Mouse (Mus musculus) kidney, postnatal 14 days (tissue): Measurements from ENCODE around the gene Pum1.
"Not testable (repeated sequence)": the region's sequence is repeated elsewhere in the genome, so short reads cannot be mapped to it uniquely, and the experiment has no call there.

Experiments used
- DNase-seq: peaks from one replicate; pipeline ENCODE4 v3.0.0; 2022; ENCODE audit warnings: mixed read lengths

Pum1 gene

DNA sequence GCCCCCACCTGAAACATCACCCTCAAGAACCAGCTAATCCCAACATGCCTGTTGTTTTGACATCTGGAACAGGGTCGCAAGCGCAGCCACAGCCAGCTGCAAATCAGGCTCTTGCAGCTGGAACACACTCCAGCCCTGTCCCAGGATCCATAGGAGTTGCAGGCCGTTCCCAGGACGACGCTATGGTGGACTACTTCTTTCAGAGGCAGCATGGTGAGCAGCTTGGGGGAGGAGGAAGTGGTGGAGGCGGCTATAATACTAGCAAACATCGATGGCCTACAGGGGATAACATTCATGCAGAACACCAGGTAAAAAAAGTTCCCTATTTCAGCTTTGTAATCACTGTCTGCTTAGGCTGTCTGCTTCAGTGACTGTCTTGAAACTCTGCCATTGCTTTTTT, 5.9 kb downstream of the Pum1 start:
- DNase-seq = no peak

DNA sequence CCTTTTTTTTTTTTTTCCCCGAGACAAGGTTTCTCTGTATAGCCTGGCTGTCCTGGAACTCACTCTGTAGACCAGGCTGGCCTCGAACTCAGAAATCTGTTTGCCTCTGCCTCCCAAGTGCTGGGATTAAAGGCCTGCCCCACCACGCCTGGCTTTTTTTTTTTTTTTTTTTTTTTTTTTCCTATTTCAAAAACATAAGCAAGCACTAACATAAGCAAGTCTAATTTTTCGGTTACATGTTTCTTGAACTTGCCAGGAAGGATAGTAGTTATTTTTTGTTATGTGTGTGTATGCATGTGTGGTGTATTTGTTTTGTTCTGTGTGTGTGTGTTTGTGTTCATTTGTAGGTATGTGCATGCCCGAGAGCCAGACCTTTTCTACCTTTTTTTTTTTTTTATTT, 6.9 kb downstream of the Pum1 start:
- not testable (repeated sequence) for DNase-seq

DNA sequence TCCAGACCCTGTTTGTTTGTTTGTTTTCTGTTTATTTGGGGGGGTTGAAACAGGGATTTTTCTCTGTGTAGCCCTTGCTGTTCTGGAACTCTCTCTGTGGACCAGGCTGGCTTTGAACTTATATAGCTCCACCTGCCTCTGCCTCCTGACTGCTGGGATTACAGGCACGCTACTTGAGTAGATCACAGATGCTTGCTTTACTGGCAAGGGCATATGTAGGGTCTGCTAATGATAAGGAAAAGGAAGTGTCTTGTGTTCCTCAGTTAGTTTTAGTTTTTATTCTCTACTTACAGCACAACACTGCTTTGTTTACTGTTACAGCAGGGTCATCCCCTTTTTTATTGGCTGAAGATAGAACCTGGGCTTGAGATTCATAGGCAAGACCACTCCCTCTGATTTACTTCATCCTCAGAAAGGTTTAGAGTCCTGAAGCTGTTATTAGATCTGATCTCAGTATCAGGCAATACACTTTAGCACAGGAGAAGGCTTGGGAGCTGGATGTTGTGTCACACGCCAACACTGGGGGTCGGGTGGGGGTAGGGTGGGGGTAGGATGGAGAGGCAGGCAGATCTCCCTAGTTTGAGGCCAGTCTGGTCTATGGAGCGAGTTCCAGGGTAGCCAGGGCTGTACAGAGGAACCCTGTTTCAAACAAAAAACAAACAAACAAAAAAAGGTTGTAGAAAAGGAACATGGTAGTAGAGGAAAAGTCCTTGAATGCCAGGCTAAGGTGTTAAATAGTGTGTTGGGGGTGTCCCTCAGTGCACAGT, 8.1 kb downstream of the Pum1 start:
- DNase-seq = no peak

DNA sequence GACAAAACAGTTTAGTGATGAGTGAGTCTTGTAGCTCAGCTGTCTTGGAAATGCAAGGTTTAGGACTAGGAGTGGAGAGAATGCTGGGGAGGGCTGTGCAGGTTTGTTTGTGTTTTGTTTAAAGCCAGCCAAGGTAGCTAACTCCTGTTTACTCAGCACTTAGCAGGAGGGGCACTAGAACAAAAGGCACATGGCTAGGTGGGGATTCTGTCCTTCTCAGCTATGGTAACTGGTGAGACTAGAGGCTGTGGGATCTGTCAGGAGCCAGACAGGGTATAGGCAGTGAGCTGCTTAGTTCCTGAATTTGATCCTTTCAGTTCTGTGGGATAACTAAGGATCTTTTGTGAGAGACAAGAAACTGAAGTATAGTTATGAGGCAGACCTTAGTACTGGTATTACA, 9.0 kb downstream of the Pum1 start:
- no peak for DNase-seq

DNA sequence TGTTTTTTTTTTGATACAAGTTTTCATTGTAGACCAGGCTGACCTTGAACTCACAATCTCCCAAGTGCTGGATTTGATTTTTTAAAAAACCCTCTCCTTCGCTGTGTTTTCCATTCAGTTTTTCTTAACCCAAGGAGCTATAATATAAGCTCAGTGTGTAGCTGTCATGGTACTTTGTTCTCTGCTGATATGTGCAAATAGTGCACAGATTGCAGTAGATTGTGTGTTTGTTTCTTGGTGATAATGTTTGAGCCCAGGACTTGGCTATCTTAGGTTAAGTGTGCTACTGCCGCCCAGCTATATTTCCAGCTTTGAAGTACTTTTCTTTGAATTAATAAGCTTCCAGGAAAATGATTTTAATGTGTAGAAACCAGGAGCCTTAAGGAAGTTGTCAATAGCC, 13.6 kb downstream of the Pum1 start:
- no peak for DNase-seq

DNA sequence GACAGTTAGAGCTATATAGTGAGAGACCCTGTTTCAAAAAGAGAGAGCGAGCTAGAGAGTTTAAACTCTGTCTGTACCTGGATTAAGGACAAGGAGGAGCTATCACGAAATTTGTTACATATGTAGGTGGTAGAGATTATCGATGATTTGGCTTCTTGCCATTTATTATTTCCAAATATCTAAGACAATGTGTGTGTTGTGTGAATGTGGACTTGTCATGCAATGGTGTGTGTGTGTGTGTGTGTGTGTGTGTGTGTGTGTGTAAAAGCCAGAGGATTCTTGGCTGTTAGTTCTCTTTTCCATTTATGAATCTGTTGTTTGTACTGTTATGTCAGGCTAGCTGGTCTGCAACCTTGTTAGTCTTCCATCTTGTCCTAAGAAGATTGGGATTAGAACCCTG, 15.0 kb downstream of the Pum1 start:
- DNase-seq = no peak

DNA sequence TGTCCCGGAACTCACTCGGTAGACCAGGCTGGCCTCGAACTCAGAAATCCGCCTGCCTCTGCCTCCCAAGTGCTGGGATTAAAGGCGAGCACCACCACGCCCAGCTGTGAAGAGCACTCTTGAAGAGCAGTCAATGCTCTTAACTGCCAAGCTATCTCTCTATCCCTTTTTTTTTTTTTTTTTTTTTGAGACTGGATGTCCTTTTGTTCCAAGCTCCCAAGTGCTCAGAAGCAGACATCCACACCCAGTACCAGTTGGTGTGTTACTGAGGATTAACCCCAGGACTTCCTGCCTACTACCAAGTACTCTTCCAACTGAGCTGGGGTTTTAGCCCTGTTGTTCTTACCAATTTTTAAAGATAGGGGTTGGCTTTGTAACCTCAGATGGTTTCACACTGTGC, 17.6 kb downstream of the Pum1 start:
- no peak for DNase-seq

DNA sequence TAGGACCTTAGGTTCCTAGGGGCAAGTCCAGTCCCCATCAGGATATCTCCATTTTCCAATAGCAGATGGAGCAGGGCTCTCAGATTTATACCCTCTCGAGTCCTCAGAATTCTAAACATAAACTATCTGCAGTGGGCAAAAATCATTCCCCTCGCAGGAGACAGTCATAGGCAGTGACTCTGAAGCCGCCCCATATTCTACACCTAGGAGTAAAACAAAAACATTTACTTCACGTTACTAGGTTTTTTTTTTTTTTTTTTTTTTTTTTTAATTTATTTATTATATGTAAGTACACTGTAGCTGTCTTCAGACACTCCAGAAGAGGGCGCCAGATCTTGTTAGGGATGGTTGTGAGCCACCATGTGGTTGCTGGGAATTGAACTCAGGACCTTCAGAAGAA, 19.9 kb downstream of the Pum1 start:
- not testable (repeated sequence) for DNase-seq

DNA sequence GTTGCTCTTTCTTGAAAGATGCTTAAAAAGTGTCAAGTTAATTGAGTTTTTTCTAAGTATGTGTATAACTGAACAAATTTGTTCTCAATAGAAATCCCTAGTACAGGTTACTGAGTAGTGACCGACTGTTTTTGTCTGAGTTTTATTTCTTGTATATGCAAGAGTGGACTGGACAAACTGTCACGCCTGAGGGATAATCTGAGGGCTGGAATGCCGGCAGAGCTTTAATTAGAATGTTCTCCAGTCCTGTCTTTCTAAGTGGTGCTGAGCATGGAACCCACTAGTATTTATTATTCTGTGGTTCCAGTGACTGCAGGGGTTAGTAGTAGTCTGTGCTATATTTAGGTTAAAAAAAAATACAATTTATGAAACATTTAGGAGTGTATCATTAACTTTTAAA, 30.8 kb downstream of the Pum1 start:
- DNase-seq = peak; percentile 39

DNA sequence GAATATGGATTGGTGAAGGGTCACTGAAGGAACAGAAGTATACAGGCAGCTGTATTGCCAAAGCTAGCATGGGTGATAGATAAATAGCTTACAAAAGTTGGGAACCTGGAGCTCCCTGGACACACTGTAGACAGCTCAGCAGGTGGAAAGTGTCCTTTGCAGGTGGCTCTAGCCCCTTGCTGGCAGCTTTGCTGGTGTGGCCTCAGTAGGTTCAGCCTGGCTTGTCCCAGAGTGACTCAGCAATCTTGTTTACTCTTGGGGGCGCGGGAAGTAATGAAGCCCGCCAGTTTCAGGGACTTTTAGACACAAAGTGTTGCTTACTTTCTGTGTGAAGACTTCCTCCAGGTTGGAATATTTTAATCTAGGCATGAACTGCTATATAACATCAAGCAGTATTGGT, 31.9 kb downstream of the Pum1 start:
- no peak for DNase-seq

DNA sequence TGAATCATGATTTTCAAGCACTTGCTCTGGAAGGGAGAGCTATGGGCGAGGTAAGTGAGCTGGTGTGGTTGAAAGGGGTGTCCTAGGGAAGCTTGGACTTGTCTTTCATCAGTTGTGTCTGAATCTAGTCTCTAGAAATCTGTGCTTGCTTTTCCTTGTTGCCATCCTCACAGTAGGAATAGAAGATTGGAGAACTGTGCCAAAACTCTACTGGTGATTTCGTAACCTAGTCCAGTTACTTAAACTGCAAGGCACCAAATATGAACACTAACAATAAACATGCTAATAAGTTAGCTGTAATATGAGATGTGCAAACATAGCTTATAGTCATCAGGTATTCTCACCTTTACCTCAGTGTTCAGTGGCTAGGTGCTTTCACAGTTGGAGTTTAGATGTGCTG, 37.9 kb downstream of the Pum1 start:
- DNase-seq = no peak

DNA sequence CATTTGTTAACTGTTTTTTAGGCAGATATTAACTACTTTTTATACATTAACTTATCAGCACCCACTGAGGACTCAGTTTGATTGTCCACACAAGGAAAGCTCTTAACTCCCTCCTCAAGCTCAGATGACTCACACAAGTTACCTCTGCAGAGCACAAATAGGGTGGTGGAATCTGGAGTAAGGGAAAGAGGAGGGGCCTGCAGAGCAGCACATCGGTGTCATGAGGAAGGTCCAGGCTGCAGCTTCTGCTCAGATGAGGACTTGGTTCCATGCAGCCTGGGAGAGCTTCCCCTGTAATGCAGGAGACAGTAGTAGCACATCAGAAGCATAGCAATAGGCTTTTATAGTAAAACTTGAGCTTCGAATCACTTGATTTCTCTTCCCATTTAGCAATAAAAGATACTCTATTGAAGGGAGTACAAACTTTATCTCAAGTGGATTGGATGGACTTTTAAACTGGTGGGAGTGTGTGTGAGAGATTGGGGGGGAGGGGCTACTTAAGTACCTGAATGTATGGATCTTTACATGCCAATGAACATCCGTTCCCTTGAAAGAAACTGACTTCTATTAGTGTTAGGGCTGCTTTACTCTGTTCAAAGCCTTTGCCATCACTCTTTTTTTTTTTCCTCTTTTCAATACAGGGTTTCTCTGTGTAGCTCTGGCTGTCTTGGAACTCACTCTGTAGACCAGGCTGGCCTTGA, 39.9 kb downstream of the Pum1 start:
- DNase-seq = peak; percentile 36

DNA sequence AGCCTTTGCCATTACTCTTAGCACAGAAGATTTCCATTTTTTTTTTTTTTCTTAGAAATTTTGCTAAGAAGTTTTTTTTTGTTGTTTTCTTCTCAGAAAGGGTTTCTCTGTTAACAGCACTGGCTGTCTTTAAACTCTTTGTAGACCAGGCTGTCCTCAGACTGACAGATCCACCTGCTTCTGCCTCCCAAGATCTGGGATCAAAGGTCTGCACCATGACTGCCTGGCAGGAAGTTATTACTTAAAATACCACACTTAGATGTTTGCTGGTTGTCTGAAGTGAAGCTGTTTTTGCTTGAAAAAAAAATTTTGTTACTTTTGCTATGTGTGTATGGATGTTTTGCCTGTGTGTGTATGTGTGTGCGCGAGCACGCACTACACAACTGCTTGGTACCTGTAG, 40.5 kb downstream of the Pum1 start:
- DNase-seq = no peak

DNA sequence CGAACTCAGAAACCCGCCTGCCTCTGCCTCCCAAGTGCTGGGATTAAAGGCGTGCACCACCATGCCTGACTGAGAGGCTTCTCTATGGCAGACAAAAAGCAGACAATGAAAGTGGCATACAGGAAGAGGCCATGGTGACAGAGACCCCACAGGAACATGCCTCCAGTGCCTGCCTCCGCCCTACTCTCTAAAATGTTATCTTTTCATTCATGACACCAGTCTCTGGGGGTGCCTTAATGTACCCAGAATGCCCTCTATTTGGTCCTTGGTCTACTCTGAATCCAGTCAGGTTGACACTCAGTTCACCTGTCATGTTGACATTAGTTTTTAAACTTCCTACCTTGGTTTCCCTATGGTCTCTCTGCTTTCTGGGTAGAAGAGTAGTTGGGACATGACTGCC, 41.5 kb downstream of the Pum1 start:
- DNase-seq = no peak

DNA sequence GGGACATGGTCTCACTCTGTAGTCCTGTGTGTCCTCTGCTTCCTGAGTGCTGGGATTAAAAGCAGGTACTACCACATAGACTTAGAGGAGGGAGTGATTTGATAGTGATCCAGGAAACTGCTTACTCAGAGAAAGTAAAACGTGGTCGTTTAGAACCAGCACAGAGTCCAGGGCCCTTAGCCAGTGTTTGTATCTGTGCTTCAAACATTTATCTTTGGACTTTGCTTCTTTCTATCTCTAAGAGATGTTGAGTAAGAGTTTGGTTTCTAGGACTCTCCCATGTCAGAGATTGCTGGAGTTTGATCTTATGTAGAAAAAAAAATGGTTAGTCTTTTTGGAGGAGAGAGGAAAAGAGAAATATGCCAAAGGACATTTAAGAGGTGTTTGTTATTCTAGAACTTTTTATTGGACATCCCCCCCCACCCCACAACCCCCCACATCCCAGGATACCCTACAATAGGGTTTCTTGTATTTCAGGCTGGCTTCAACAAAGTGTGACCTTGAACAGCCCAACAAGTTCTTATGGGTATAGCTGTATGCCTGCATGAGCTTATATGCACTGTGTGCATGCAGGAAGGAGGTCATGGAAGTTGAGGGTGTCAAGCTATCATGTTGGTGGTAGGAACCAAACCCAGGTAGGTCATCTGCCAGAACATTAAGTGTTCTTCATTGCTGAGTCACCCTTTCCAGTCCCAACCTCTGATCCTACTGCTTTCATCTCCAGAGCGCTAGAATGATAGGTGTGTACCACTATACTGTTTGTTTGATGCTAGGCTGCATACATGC, 43.3 kb downstream of the Pum1 start:
- peak; percentile 27 for DNase-seq

DNA sequence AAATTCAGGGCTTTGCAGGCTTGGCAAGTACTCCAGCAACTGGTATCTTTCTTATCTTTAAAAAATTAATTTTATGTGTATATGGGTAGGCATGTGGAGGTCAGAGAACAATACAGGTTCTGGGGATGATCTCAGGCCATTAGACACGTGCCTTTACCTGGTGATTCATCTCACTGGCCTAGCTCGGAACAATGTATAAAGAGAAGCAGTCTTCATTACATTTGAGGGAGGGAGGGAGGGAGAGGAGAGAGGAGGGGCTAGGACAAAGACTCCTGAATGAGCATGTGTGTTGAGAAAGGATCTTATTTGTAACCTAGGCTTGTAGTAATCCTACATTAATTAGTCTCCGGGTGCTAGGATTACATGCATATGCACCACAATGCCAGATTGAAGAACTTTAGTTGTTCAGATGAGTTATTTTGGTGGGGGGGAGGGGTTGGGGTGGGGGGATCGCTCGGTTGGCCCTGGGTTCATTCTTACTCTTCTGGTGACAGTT, 48.3 kb downstream of the Pum1 start:
- DNase-seq = no peak

DNA sequence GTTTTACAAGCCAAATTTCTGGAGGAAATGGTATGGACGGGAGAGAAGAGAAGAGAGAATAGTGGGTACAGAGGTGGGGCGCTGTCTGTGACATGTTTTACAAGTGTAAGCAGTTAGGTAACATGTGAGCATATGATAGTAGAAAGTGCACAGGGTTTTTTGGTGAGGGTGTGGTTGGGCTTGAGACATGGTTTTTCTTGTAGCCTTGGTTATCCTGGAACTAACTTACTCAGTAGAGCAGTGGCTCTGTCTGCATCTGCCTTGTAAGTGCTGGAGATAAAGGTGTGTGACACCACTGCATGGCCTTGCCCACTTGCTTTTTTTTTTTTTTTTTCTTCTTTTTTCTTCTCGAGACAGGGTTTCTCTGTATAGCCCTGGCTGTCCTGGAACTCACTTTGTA, 49.2 kb downstream of the Pum1 start:
- no peak for DNase-seq

DNA sequence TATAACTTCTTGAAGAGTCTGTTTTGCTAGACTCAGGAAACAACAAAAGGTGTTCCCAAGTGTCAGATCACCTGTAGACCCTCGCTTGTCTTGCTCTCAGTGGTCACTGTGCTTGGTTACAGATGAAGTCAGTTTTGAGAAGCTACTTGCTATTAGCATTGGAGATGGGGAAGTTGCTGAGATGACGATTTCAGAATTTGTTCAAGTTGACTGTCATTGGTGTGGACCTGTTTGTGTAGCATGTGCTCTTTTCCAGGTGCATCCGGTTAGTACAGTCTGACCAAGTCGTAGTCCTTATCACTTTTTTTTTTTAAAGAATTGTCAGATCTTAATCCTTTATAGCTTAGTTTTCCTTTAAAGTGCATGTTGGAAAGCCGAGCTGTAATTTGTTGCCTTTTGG, 50.3 kb downstream of the Pum1 start:
- DNase-seq = no peak

DNA sequence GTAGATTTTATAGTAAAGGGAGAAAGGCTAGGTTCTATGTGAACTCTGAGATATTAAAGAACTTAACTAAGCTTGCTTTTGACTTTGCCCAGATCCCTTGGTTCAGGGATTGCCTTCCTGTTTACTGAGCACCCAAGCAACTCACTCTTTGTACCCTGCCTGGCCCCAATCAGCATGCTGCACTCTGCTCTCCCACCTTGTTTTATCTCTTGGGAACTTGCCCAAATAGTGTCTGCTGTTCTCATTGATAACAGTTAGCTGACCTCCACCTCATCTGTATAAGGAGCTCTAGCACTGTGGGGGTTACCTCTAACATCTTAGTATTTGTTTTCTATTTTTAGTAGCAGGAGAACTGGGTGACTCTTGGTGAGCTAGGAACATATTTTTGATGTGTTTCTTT, 52.0 kb downstream of the Pum1 start:
- peak; percentile 48 for DNase-seq

DNA sequence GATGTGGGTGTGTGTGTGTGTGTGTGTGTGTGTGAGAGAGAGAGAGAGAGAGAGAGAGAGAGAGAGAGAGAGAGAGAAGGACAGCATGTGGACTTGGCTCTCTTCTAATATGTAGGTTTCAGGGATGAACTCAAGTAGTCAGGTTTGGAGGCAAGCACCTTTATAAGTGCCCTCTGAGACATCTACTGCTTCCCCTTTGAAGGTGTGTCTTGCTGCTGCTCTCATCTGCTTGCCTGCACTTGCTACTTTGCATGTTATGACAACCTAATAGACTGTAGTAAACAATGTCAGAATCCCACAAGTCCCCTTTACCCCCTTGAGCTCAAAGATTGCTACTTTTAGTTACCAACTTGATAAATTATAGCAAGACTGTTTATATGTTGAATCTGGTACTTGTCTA, 52.5 kb downstream of the Pum1 start:
- DNase-seq = no peak

DNA sequence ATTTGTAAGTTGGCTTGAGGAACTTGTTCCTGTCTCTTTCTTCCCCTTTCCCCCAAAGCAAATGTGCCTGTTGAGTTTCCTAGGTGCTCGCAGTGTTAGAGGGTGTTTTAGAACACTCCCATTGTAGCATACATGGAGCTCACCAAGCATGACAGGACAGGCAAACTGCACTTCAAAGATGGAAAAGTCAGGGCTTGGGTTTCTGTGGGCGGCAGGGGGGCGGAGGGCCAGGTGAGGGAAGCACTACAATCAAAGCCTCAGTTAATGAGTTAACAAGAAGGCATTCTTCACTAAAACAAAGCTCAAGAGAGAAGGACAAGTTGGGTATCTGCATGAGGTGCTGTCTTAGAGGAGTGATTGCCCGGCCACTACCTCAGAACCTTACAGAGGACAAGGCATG, 56.2 kb downstream of the Pum1 start:
- peak; percentile 36 for DNase-seq

DNA sequence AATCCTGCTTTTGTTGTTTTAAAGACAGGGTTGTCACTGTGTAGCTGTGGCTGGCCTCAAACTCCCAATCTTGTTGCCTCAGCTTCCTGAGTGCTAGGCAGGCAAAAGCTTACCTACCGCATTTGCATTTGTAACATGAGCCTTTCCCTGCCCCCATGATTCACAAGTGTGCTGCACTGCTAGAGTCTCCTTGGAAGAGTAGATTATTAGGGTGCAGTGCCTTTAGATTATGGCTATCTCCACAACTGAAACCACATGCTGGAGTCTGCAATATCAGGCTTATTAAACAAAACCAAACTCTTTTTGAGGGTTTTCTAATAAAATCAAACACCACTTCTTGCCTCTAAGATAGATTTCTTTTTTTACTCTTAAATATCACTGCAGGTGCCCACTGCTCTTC, 59.5 kb downstream of the Pum1 start:
- DNase-seq = no peak

DNA sequence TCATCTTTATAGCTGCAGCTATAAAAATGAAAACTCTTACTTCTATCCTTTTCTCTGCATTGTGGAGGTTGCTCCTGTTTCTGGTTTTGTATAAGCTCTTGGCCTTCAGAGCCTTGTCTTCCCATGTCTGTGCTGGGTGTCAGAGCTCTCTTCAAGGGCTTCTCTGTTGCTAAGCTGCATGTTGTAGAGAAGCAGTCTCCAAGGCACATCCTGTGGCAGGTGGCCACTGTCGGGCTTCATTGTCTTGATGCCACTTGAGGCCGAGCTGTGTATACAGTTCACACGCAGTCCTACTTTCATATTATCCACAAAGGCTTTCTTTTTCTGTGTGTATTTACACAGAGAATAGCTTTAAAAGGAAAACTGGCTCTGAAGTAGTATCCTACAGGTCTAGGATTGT, 63.0 kb downstream of the Pum1 start:
- no peak for DNase-seq

DNA sequence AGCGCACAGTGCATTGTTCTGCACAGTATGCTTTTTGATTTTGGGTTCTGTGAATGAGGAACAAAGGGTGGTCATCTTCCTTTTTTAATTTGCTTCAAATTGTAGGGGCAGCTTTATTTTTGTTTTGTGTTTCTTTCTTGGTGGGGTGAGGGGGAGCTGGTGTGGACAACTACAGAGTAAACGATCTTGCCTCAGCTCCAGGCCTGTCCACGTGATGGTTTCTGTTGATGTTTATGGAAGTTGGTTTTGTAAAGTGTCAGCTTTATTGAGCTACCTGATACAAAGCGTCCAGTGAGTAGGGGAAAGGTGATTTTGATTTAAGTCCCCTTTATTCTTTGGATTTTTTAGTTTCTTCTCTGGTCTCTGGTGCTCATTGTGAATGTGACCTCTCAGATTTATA, 72.8 kb downstream of the Pum1 start:
- DNase-seq = no peak
